Mouse (Mus musculus): ENCODE measurements around the gene Hfe2.

DNA sequence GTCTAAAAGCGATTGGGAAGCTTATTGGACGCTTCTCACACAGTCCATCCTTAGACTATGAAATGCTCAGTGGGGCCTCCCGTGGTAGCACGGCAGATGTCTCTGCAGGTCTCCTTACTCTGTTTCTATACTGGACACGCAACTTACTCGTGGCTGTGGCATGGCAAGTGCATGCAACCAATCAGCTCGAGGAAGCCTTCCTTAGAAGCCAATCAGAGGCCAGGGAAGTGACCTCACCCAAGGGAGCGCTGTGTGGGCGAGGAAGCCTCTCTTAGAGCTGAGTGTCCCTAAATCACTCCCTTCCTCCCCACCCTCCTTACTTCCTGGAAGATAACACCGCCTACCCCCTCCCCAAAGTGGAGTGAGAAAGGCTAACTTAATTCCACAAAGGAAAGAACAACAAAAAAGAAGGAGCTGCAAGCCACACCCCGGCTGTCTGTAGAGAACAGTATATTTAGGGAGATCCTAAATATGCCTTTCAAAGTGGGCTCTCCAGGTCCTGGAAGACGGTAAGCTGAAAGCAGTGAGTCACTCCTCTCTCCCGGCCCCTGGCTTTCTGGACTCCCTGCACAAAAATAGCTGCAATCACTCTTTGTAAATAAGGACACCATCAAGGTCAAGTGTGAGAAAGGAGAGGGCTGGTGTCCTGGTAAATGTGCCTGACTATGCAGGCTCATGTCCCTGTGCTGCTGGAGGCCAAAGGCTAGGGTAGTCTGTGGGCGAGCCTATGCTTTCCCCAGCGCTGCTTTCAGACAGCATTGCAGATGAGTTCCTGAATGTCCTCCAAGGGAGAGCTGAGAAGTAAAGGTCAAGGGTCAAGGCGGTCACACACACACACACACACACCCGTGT is 51.9 kb downstream of the Hfe2 start, which contains the start of gene Gm16253:
- no peak for TF ChIP-seq CTCF (IDR thresholded peaks at IDR 0.05; ENCODE audit: extremely low read depth, insufficient read depth, insufficient read length, insufficient replicate concordance)
- TF ChIP-seq POLR2A (IDR thresholded peaks at IDR 0.05; ENCODE audit: low read depth, low read length), result peak; percentile 52

Data from spleen, adult 2 months (tissue).